Mouse (Mus musculus) hindbrain, embryonic 15.5 days (tissue): ENCODE data around the gene Podnl1. TPM values are rescaled to one million over a fixed set of nuclear protein-coding genes. Genes with fewer than 3 reads are reported as not detected.

Experiments used
- ATAC-seq: fragments of 200-750 bp; cut with Nextera tagmentation; 2 replicates; pipeline ENCODE4 v1.8.0; 2017; ENCODE audit warnings: low read depth, moderate number of reproducible peaks, moderate TSS enrichment; ENCODE audit not compliant: low FRiP score
- H3K27ac ChIP-seq: fragments of 300-500 bp; sonication (generic); replicated peaks from 2 replicates; pipeline ENCODE4 v1.5.1; 2015; ENCODE audit warnings: mild to moderate bottlenecking, inconsistent platforms
- H3K27me3 ChIP-seq: fragments of 300-500 bp; sonication (generic); 2 replicates; pipeline ENCODE4 v1.6.1; 2015; ENCODE audit warnings: control low read depth, inconsistent platforms
- H3K36me3 ChIP-seq: fragments of 300-500 bp; sonication (generic); 2 replicates; pipeline ENCODE4 v1.6.1; 2015; ENCODE audit warnings: control low read depth, inconsistent platforms
- H3K4me1 ChIP-seq: fragments of 300-500 bp; sonication (generic); replicated peaks from 2 replicates; pipeline ENCODE4 v1.6.1; 2015; ENCODE audit warnings: control low read depth, inconsistent platforms
- H3K4me2 ChIP-seq: fragments of 300-500 bp; sonication (generic); 2 replicates; pipeline ENCODE4 v1.6.1; 2015; ENCODE audit warnings: moderate library complexity, mild to moderate bottlenecking, inconsistent platforms
- H3K4me3 ChIP-seq: fragments of 300-500 bp; sonication (generic); 2 replicates; pipeline ENCODE4 v1.5.1; 2015; ENCODE audit warnings: mild to moderate bottlenecking, inconsistent platforms
- H3K9ac ChIP-seq: fragments of 300-500 bp; sonication (generic); 2 replicates; pipeline ENCODE4 v1.6.1; 2015; ENCODE audit warnings: inconsistent platforms
- H3K9me3 ChIP-seq: fragments of 300-500 bp; sonication (generic); 2 replicates; pipeline ENCODE4 v1.6.1; 2016; ENCODE audit warnings: control low read depth, inconsistent platforms
- WGBS: fragments of 180-500 bp; shearing (Covaris S2); methylation state at CpG from one replicate; pipeline ENCODE4 v1.1.7; 2015; 5-methylcytosine and 5-hydroxymethylcytosine counted together
- polyA plus RNA-seq: library from polyadenylated mRNA; unstranded; fragments of >200 nt; fragmentation: Nextera tagmentation; extraction: Ambion mirVana; gene quantifications from 2 replicates; pipeline ENCODE4 v1.2.1, GENCODE M21; 2015

Podnl1 gene
- polyA plus RNA-seq, 1 experiment from 2014 or later, result 0.44 TPM

DNA sequence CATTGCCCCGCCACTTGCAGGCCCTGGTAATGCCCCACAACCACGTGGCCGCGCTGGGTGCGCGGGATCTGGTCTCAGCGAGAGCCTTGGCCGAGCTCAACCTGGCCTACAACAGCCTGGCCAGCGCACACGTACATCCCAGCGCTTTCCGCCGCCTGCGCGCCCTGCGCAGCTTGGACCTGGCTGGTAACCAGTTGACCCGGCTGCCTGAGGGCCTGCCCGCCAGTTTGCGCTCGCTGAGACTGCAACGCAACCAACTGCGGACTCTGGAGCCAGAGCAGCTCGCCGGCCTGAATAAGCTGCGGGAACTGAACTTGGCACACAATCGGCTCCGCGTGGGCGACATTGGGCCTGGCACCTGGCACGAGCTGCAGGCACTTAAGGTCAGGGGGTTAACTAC is 5.0 kb downstream of the Podnl1 start:
- H3K4me1 ChIP-seq, result no peaks in the 10 kb centered on the region; the same call in 1 of the 2 replicates
- ATAC-seq, result peak; percentile 37; the same call in 1 of the 2 replicates
- no peaks in the 10 kb centered on the region for H3K27me3 ChIP-seq
- no peaks in the 10 kb centered on the region for H3K9me3 ChIP-seq
- peaks cover 41% of the 10 kb centered on the region for H3K36me3 ChIP-seq
- no peak overlapping the region for H3K4me3 ChIP-seq
- 37% methylated on average over 30 of the region's 30 CpGs for WGBS
- H3K27ac ChIP-seq, result no peak overlapping the region
- H3K9ac ChIP-seq, result no peak overlapping the region
- H3K4me2 ChIP-seq, result no peak overlapping the region

DNA sequence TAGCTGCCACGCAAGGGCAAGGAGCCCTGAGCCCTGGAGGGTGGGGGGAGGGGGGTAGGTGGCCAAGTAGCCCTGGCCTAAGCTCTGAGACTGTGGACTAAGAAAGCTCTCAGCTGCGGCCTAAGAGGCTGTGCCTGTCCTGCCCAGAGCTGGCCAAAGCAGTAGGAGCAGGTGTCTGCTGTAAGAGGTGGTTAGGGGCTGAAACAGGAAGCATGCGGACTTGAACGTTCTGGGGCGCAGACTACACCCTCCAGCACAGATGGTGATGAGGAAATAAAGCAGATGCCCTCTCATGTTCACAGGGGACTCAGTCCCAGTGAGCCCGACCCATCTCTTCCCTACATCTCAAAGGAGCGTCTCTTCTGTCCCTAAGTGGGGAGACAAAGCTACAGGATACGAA is 6.4 kb downstream of the Podnl1 start:
- H3K27ac ChIP-seq, result no peak overlapping the region
- H3K36me3 ChIP-seq, result peaks cover 55% of the 10 kb centered on the region
- no peak overlapping the region for H3K4me2 ChIP-seq
- H3K4me1 ChIP-seq, result no peaks in the 10 kb centered on the region; the same call in 1 of the 2 replicates
- 94% methylated on average over 8 of the region's 8 CpGs for WGBS
- no peak for ATAC-seq
- H3K9me3 ChIP-seq, result no peaks in the 10 kb centered on the region
- no peaks in the 10 kb centered on the region for H3K27me3 ChIP-seq
- no peak overlapping the region for H3K9ac ChIP-seq
- no peak overlapping the region for H3K4me3 ChIP-seq

GRCm38 (mm10) chr8:84137848-84138247 is 12.1 kb downstream of the Podnl1 start:
- H3K27me3 ChIP-seq, result no peaks in the 10 kb centered on the region
- no peak overlapping the region for H3K4me3 ChIP-seq
- ATAC-seq, result no peak
- peaks cover 95% of the 10 kb centered on the region for H3K36me3 ChIP-seq
- 90% methylated on average over 3 of the region's 3 CpGs for WGBS
- no peak overlapping the region for H3K4me2 ChIP-seq
- no peak overlapping the region for H3K27ac ChIP-seq
- H3K9me3 ChIP-seq, result no peaks in the 10 kb centered on the region
- no peak overlapping the region for H3K9ac ChIP-seq
- no peaks in the 10 kb centered on the region for H3K4me1 ChIP-seq

GRCm38 (mm10) chr8:84140838-84141237 is 15.0 kb downstream of the Podnl1 start:
- 83% methylated on average over 4 of the region's 4 CpGs for WGBS

DNA sequence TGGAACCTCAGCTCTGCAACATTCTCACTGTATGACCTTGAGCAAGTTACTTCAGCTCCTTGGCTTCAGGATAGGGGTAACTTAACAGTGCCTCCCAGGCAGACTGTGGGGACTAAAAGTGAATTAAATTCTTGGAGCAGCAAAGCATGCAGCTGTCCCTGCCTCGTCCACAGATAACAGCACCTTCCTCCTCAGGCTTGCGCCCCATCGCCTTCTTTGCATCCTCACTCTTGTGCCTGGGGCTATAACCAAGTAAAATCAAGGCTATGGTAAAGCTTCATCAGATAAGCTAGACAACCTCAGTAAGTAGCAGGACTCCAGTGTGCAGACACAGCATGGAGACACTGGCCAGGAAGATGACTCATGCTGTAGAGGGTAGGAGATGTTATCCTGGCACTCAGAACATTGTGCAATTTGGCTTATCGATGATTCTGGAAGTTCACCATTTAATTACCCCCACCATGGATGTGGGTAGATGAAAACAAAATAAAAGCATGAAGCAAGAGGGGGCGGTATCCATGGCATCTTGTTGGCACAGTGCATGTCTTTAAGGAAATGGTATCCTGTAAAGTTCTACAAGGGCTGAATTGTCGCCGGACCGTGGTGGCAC is 19.0 kb downstream of the Podnl1 start:
- 93% methylated on average over 8 of the region's 8 CpGs for WGBS
- Histone ChIP-seq H3K36me3 (peaks cover 41% of the 10 kb centered on the region), H3K9me3 (no peaks in the 10 kb centered on the region), H3K4me2 (no peak overlapping the region), H3K4me1 (peaks cover 28% of the 10 kb centered on the region), H3K27ac (no peak overlapping the region), H3K4me3 (no peak overlapping the region), H3K9ac (no peak overlapping the region), H3K27me3 (no peaks in the 10 kb centered on the region)
- ATAC-seq, result no peak

More at GRCm38 (mm10) chr8:84140838-84141237, 15.0 kb downstream of the Podnl1 start:
- Histone ChIP-seq H3K4me2 (no peak overlapping the region), H3K4me3 (no peak overlapping the region), H3K9me3 (no peaks in the 10 kb centered on the region), H3K36me3 (peaks cover 79% of the 10 kb centered on the region), H3K9ac (no peak overlapping the region), H3K27me3 (no peaks in the 10 kb centered on the region), H3K27ac (no peak overlapping the region), H3K4me1 (peaks cover 5% of the 10 kb centered on the region)
- ATAC-seq, result no peak

GRCm38 (mm10) chr8:84147324-84147766 is 21.6 kb downstream of the Podnl1 start:
- peaks cover 28% of the 10 kb centered on the region for H3K4me1 ChIP-seq
- peak; percentile 71; the same call in 1 of the 2 replicates for ATAC-seq
- peak overlapping the region; percentile 87 for H3K4me2 ChIP-seq
- H3K4me3 ChIP-seq, result peak overlapping the region; percentile 72
- WGBS, result 8% methylated on average over 14 of the region's 14 CpGs
- H3K27me3 ChIP-seq, result no peaks in the 10 kb centered on the region
- peaks cover 18% of the 10 kb centered on the region for H3K36me3 ChIP-seq
- H3K9me3 ChIP-seq, result no peaks in the 10 kb centered on the region
- peak overlapping the region; percentile 68 for H3K27ac ChIP-seq
- peak overlapping the region; percentile 84 for H3K9ac ChIP-seq

DNA sequence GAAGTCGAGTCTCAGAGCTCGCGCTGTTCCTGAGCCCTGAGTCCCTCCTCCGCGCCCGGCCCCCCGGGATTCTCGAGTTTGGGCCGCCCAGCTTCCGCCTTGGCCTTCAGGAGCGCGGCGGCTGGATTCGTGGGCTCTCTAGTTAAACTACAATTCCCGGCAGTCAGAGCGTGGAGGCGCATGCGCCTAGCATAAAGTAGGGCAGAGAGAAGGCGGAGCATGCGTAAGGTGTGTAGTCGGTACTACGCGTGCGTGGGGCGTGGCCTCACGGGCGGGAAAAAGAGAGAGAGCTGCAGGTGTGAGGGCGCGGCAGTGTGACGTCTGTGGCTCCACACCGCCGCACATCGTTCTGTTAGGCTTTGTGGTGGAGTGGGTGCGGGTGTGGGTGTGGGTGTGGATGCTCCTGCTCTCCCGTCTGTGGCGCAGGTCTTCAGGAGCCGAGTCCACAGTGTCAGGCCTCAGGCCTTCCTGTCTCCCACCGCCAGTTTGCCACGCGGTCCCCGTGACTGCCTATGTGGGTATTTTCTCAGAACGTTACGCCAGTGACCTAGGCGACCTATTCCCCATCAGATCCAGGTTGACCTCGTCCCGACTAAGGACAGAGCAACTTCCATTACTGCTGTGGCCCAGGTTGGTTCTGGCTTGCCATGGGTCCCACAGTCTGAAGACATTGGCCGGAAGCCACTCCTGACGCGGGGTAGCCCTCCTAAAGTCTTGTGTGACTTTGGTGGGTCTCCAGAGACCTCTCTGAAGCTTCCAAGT is 22.2 kb downstream of the Podnl1 start, which contains the start of the genes Cc2d1a and 4930432K21Rik:
Cc2d1a (minus strand) TSS at position 168 of the 762 bp plus-strand sequence.
4930432K21Rik (plus strand) TSS at position 257 of the 762 bp plus-strand sequence.
- Histone ChIP-seq H3K27me3 (no peaks in the 10 kb centered on the region), H3K4me1 (peaks cover 28% of the 10 kb centered on the region), H3K4me3 (peak within 1 kb of the TSS; percentile 72), H3K9ac (peak within 1 kb of the TSS; percentile 84), H3K9me3 (no peaks in the 10 kb centered on the region), H3K36me3 (peaks cover 12% of the 10 kb centered on the region), H3K27ac (peak within 1 kb of the TSS; percentile 68), H3K4me2 (peak within 1 kb of the TSS; percentile 87)
- WGBS, result 17% methylated on average over 49 of the region's 49 CpGs
- ATAC-seq, result peak; percentile 96

- Histone ChIP-seq H3K9ac (no peak overlapping the region), H3K4me1 (peaks cover 28% of the 10 kb centered on the region), H3K4me2 (peak overlapping the region; percentile 87), H3K27ac (no peak overlapping the region), H3K27me3 (no peaks in the 10 kb centered on the region), H3K36me3 (peaks cover 6% of the 10 kb centered on the region), H3K4me3 (peak overlapping the region; percentile 72), H3K9me3 (no peaks in the 10 kb centered on the region)
- 87% methylated on average over 5 of the region's 5 CpGs for WGBS
- 0 out of 2 replicates have a peak, but pooled peaks have one; percentile 0 for ATAC-seq
Measured at GRCm38 (mm10) chr8:84148531-84148850, 22.7 kb downstream of the Podnl1 start.

GRCm38 (mm10) chr8:84149181-84149580 is 23.4 kb downstream of the Podnl1 start:
- Histone ChIP-seq H3K9ac (no peak overlapping the region), H3K27me3 (no peaks in the 10 kb centered on the region), H3K4me2 (no peak overlapping the region), H3K4me1 (peaks cover 28% of the 10 kb centered on the region), H3K36me3 (no peaks in the 10 kb centered on the region), H3K4me3 (no peak overlapping the region), H3K9me3 (no peaks in the 10 kb centered on the region), H3K27ac (no peak overlapping the region)
- ATAC-seq, result no peak
- WGBS, result 74% methylated on average over 3 of the region's 3 CpGs

GRCm38 (mm10) chr8:84157620-84158019 is 31.8 kb downstream of the Podnl1 start:
- Histone ChIP-seq H3K36me3 (peaks cover 9% of the 10 kb centered on the region; the same call in 1 of the 2 replicates), H3K9me3 (no peaks in the 10 kb centered on the region), H3K4me2 (no peak overlapping the region), H3K9ac (no peak overlapping the region), H3K27ac (no peak overlapping the region), H3K27me3 (no peaks in the 10 kb centered on the region), H3K4me3 (no peak overlapping the region), H3K4me1 (no peaks in the 10 kb centered on the region)
- no peak for ATAC-seq
- 92% methylated on average over 4 of the region's 4 CpGs for WGBS

DNA sequence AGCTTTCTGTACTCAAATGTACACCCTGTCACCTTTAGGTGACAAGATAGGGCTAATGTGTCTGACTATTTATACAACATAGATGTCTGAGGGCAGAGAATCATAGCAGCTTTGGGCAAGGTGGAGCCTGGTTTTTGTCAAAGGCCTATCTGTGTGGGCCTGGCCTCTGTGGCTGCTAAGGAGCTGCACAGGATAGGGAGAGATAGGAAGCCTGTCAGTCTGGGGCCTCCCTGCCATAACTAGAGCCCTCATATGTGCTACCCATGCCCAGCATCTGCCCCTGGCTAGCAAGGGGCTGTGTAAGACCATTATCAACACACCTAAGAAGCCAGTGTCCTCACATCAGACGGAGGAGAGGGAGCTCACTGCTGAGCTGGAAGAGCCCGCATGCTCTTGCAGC is 41.9 kb downstream of the Podnl1 start:
- no peak overlapping the region for H3K27ac ChIP-seq
- H3K9me3 ChIP-seq, result no peaks in the 10 kb centered on the region
- H3K9ac ChIP-seq, result no peak overlapping the region
- H3K27me3 ChIP-seq, result no peaks in the 10 kb centered on the region
- H3K4me2 ChIP-seq, result no peak overlapping the region
- ATAC-seq, result no peak
- H3K36me3 ChIP-seq, result peaks cover 10% of the 10 kb centered on the region
- no peaks in the 10 kb centered on the region for H3K4me1 ChIP-seq
- H3K4me3 ChIP-seq, result no peak overlapping the region
- 92% methylated on average over 2 of the region's 2 CpGs for WGBS

GRCm38 (mm10) chr8:84170096-84170495 is 44.3 kb downstream of the Podnl1 start:
- Histone ChIP-seq H3K27ac (no peak overlapping the region), H3K9me3 (no peaks in the 10 kb centered on the region), H3K27me3 (no peaks in the 10 kb centered on the region), H3K36me3 (peaks cover 24% of the 10 kb centered on the region), H3K9ac (no peak overlapping the region), H3K4me3 (no peak overlapping the region), H3K4me1 (no peaks in the 10 kb centered on the region), H3K4me2 (no peak overlapping the region)
- ATAC-seq, result no peak
- 85% methylated on average over 5 of the region's 5 CpGs for WGBS
